Mouse (Mus musculus) embryonic facial prominence, embryonic 14.5 days (tissue): Measurements from ENCODE around the gene Ptms. TPM values are rescaled to one million over a fixed set of nuclear protein-coding genes. Genes with fewer than 3 reads are reported as not detected.

Experiments
- ATAC-seq: fragments of 200-750 bp; cut with Nextera tagmentation; 2 replicates; pipeline ENCODE4 v1.8.0; 2017; ENCODE audit warnings: low read depth, moderate number of reproducible peaks, moderate TSS enrichment
- DNase-seq: peaks from one replicate; pipeline ENCODE4 v3.0.0-alpha.2; 2015; ENCODE audit warnings: low spot score
- H3K27ac ChIP-seq: fragments of 300-500 bp; sonication (generic); replicated peaks from 2 replicates; pipeline ENCODE4 v1.5.1; 2014; ENCODE audit warnings: low read depth, mild to moderate bottlenecking, low read length, moderate library complexity
- H3K27me3 ChIP-seq: fragments of 300-500 bp; sonication (generic); replicated peaks from 2 replicates; pipeline ENCODE4 v1.6.1; 2014; ENCODE audit warnings: low read length; ENCODE audit not compliant: control insufficient read depth, insufficient read depth
- H3K36me3 ChIP-seq: fragments of 300-500 bp; sonication (generic); 2 replicates; pipeline ENCODE4 v1.6.1; 2014; ENCODE audit warnings: low read length, mixed read lengths; ENCODE audit not compliant: control insufficient read depth, insufficient read depth
- H3K4me1 ChIP-seq: fragments of 300-500 bp; sonication (generic); 2 replicates; pipeline ENCODE4 v1.6.1; 2014; ENCODE audit warnings: antibody characterized with exemption, low read length; ENCODE audit not compliant: control insufficient read depth, insufficient read depth
- H3K4me2 ChIP-seq: fragments of 300-500 bp; sonication (generic); 2 replicates; pipeline ENCODE4 v1.6.1; 2014; ENCODE audit warnings: low read depth, mild to moderate bottlenecking, low read length, moderate library complexity, mixed read lengths
- H3K4me3 ChIP-seq: fragments of 300-500 bp; sonication (generic); 2 replicates; pipeline ENCODE4 v1.5.1; 2014; ENCODE audit warnings: low read depth, mild to moderate bottlenecking, low read length
- H3K9ac ChIP-seq: fragments of 300-500 bp; sonication (generic); 2 replicates; pipeline ENCODE4 v1.6.1; 2014; ENCODE audit warnings: low read depth, mild to moderate bottlenecking, low read length, moderate library complexity, mixed read lengths
- H3K9me3 ChIP-seq: fragments of 300-500 bp; sonication (generic); 2 replicates; pipeline ENCODE4 v1.6.1; 2016; ENCODE audit warnings: low read length; ENCODE audit not compliant: control insufficient read depth
- WGBS: fragments of 180-500 bp; shearing (Covaris S2); extraction: QIAGEN DNeasy Blood & Tissue Kit; methylation state at CpG from one replicate; pipeline ENCODE4 v1.1.7; 2014; 5-methylcytosine and 5-hydroxymethylcytosine counted together
- polyA plus RNA-seq: library from polyadenylated mRNA; unstranded; fragments of >200 nt; fragmentation: Nextera tagmentation; extraction: Ambion mirVana; gene quantifications from 2 replicates; pipeline ENCODE4 v1.2.1, GENCODE M21; 2014

Gene Ptms
- polyA plus RNA-seq, 1 experiment from 2014 or later = 255 TPM

DNA sequence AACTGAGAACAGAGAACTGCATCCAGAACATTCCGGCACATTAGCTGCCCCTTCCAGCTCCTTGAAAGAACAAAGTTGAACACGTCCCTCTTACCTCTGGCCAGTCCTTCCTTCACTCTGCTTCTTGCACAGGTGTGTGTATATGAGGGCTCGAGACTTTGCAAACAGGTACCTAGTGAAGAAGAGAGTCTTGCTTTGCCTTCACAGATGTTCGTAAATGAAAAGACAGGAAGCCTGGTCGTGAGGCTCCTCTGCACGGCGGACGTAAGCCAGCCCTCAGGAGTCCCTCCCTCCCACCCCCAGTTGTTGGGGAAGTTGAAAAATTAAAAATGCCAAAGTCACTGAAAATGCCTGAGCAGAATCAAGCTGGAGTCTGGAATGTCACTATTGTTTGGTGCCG, 31.9 kb downstream of the Ptms start, which contains the start of gene Cd4:
Cd4 (minus strand) TSS at position 236 of the 400 bp plus-strand sequence.
- Histone ChIP-seq H3K27ac (no peak within 1 kb of the TSS), H3K9ac (no peak within 1 kb of the TSS), H3K4me2 (no peak within 1 kb of the TSS), H3K4me1 (no peaks in the 10 kb centered on the region; the same call in 1 of the 2 replicates), H3K9me3 (no peaks in the 10 kb centered on the region), H3K36me3 (no peaks in the 10 kb centered on the region), H3K4me3 (no peak within 1 kb of the TSS), H3K27me3 (no peaks in the 10 kb centered on the region)
- DNase-seq = no peak
- WGBS = 78% methylated on average over 9 of the region's 9 CpGs
- no peak for ATAC-seq

DNA sequence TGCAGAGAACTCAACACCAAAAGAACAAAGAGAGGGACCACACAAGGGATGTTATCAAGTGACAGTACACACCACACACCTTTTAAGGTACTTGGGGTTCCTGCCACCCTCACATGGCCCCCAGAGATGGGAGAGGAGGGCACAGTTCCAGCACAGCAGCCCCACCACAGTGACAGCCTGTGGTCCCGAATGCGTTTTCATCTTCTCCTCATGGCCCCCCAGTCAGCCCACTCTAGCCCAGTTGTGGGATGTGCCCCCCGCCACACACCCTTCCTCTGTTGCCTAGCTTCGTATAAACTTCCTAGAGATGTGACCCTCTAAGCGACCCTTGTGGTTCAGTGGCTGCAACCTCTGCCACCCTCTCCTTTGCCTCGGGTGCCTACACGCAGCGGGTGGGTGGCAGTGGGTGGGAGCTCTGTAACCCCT, 33.9 kb downstream of the Ptms start:
- Histone ChIP-seq H3K27ac (no peak overlapping the region), H3K36me3 (no peaks in the 10 kb centered on the region), H3K9ac (no peak overlapping the region), H3K4me3 (no peak overlapping the region), H3K4me1 (no peaks in the 10 kb centered on the region; the same call in 1 of the 2 replicates), H3K4me2 (no peak overlapping the region), H3K9me3 (no peaks in the 10 kb centered on the region), H3K27me3 (no peaks in the 10 kb centered on the region)
- ATAC-seq (no peak), DNase-seq (no peak)
- 88% methylated on average over 8 of the region's 8 CpGs for WGBS

GRCm38 (mm10) chr6:124884714-124885500, 35.0 kb downstream of the Ptms start:
- H3K4me3 ChIP-seq = no peak overlapping the region
- no peaks in the 10 kb centered on the region for H3K36me3 ChIP-seq
- no peak overlapping the region for H3K27ac ChIP-seq
- H3K4me1 ChIP-seq = no peaks in the 10 kb centered on the region; the same call in 1 of the 2 replicates
- H3K27me3 ChIP-seq = no peaks in the 10 kb centered on the region
- no peak overlapping the region for H3K4me2 ChIP-seq
- H3K9me3 ChIP-seq = no peaks in the 10 kb centered on the region
- 70% methylated on average over 10 of the region's 10 CpGs for WGBS
- no peak overlapping the region for H3K9ac ChIP-seq
- ATAC-seq = no peak
- peak; percentile 40 for DNase-seq

GRCm38 (mm10) chr6:124883351-124883750, 36.6 kb downstream of the Ptms start:
- no peaks in the 10 kb centered on the region for H3K36me3 ChIP-seq
- H3K4me3 ChIP-seq = no peak overlapping the region
- ATAC-seq = no peak
- H3K27ac ChIP-seq = no peak overlapping the region
- no peaks in the 10 kb centered on the region; the same call in 1 of the 2 replicates for H3K4me1 ChIP-seq
- no peak overlapping the region for H3K9ac ChIP-seq
- no peak overlapping the region for H3K4me2 ChIP-seq
- no peak for DNase-seq
- WGBS = 82% methylated on average over 10 of the region's 10 CpGs
- no peaks in the 10 kb centered on the region for H3K27me3 ChIP-seq
- H3K9me3 ChIP-seq = no peaks in the 10 kb centered on the region

DNA sequence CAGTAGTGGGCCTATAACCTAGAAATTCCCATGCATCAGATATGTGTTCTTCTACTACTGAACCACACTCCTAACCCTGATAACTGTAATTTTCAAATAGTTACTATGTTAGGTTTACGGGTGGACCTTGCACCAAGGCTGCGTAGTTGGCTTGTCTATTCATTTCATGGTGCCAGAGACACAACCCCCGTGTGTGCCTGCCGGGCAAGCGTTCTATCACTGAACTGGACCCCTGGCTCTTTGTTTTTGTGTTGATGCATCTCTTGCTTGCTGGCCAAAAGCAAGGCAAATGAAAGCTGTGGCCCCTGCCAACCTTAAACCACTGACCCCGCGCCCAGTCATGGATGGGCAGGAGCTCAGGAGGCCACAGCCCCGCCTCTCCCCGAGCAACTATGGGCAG, 38.1 kb downstream of the Ptms start:
- ATAC-seq = no peak
- H3K9ac ChIP-seq = no peak overlapping the region
- H3K4me3 ChIP-seq = no peak overlapping the region
- no peaks in the 10 kb centered on the region for H3K27me3 ChIP-seq
- H3K36me3 ChIP-seq = no peaks in the 10 kb centered on the region
- H3K27ac ChIP-seq = no peak overlapping the region
- no peaks in the 10 kb centered on the region; the same call in 1 of the 2 replicates for H3K4me1 ChIP-seq
- DNase-seq = no peak
- no peak overlapping the region for H3K4me2 ChIP-seq
- no peaks in the 10 kb centered on the region for H3K9me3 ChIP-seq
- WGBS = 88% methylated on average over 9 of the region's 9 CpGs

DNA sequence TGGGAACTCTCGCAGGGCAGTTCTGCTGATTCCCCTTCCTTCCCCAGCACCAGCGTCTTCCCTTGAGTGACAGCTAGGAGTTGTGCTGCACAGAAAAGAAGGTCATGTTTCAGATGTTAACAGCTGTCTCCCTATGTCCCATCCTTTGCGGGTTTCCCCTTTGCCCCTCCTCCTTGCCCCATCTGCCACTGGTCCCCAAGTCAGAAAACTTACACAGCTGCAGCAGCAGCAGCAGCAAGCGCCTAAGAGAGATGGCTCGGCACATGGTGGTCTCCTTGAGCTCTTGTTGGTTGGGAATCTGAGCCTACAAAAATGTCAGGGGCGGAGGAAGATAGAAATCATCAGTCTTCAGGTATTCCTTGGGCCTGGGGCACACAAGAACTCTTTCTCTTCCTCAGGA, 40.5 kb downstream of the Ptms start:
- ATAC-seq (peak; percentile 22; the same call in 1 of the 2 replicates), DNase-seq (no peak)
- Histone ChIP-seq H3K4me1 (no peaks in the 10 kb centered on the region), H3K4me3 (no peak overlapping the region), H3K9me3 (no peaks in the 10 kb centered on the region), H3K27ac (no peak overlapping the region), H3K9ac (no peak overlapping the region), H3K4me2 (no peak overlapping the region), H3K36me3 (no peaks in the 10 kb centered on the region), H3K27me3 (no peaks in the 10 kb centered on the region)
- 49% methylated on average over 6 of the region's 6 CpGs for WGBS

DNA sequence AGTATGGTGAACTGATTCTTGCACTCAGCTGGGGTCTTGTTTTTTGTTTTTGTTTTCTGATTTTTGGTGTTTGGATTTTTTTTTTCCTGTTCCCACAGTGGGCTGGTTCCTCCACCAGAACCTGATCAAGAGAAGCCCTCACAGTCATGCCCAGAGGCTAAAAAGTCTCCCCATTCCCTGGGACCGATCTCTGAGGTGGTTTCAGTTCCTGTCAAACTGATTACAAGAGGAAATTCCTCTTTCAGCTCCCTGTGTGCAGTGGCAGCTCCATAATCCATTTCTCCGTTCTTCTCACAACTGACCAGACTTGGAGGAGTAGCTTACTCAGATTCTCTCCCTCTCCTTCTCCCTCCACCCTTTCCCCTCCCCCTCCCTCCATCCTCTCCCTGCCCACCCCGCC, 45.6 kb downstream of the Ptms start:
- H3K36me3 ChIP-seq = no peaks in the 10 kb centered on the region
- H3K4me3 ChIP-seq = no peak overlapping the region
- ATAC-seq (no peak), DNase-seq (no peak)
- H3K27me3 ChIP-seq = no peaks in the 10 kb centered on the region
- H3K4me2 ChIP-seq = no peak overlapping the region
- H3K27ac ChIP-seq = no peak overlapping the region
- WGBS = 37% methylated on average over 3 of the region's 3 CpGs
- no peaks in the 10 kb centered on the region for H3K9me3 ChIP-seq
- H3K9ac ChIP-seq = no peak overlapping the region
- H3K4me1 ChIP-seq = no peaks in the 10 kb centered on the region

DNA sequence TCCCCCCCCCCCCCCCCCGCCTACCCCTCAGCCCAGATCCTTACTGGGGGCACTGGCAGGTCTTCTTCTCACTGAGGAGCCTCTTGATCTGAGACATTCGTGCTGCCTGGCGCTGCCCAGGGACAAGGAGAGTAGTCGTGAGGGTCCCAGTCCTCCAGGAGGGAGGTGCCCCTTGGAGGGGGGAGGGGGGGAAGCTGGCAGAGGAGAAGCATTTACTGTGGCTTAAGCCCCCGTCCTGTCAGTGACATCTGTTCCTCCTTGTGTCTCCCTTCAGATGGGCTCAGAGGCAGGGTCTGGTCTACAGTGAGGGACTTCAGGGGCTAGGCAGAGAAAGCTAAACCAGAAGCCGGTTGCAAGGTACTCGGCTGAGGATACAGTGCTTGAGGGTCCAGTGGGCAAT, 53.3 kb downstream of the Ptms start:
- Histone ChIP-seq H3K9me3 (no peaks in the 10 kb centered on the region), H3K9ac (no peak overlapping the region), H3K27ac (no peak overlapping the region), H3K4me2 (no peak overlapping the region), H3K4me3 (no peak overlapping the region), H3K36me3 (no peaks in the 10 kb centered on the region), H3K4me1 (peaks cover 7% of the 10 kb centered on the region), H3K27me3 (no peaks in the 10 kb centered on the region)
- ATAC-seq (no peak), DNase-seq (no peak)
- WGBS = 62% methylated on average over 6 of the region's 7 CpGs
